Mouse (Mus musculus) ES-E14 (cell line): ENCODE measurements around the gene Slc52a3. TPM values are rescaled to one million over a fixed set of nuclear protein-coding genes. Genes with fewer than 3 reads are reported as not detected.

ENCODE experiments used
- DNase-seq: peaks from one replicate; pipeline ENCODE4 v3.0.0-alpha.2; 2013; ENCODE audit warnings: low read depth, low spot score
- H3K27ac ChIP-seq: 2 replicates; pipeline ENCODE4 v1.5.1; 2012; ENCODE audit warnings: low read depth, mild to moderate bottlenecking, low read length, moderate library complexity, mixed read lengths; ENCODE audit not compliant: poor library complexity, insufficient read depth, severe bottlenecking
- H3K36me3 ChIP-seq: 2 replicates; pipeline ENCODE4 v1.6.1; 2012; ENCODE audit warnings: mild to moderate bottlenecking, low read length, moderate library complexity, mixed read lengths; ENCODE audit not compliant: control insufficient read depth, poor library complexity, insufficient read depth, severe bottlenecking
- H3K4me1 ChIP-seq, 2 experiments: fragments of 150-350 bp in 1 of 2; sonication (generic) in 1 of 2; 2 replicates each; pipeline ENCODE4 v1.6.1; 2012; ENCODE audit warnings: low read length in 2 of 2, mild to moderate bottlenecking in 1 of 2, mixed read lengths in 1 of 2; ENCODE audit not compliant: control insufficient read depth in 2 of 2, insufficient read depth in 2 of 2, poor library complexity in 1 of 2
- H3K4me3 ChIP-seq, 2 experiments: fragments of 150-350 bp in 1 of 2; sonication (generic) in 1 of 2; 2 replicates each; pipeline ENCODE4 v1.5.1; 2012; ENCODE audit warnings: low read length in 2 of 2, low read depth in 1 of 2, mild to moderate bottlenecking in 1 of 2, mixed read lengths in 1 of 2; ENCODE audit not compliant: insufficient read depth in 1 of 2, poor library complexity in 1 of 2, severe bottlenecking in 1 of 2
- H3K9ac ChIP-seq: 2 replicates; pipeline ENCODE4 v1.6.1; 2012; ENCODE audit warnings: low read depth, mild to moderate bottlenecking, low read length, mixed read lengths; ENCODE audit not compliant: poor library complexity, insufficient read depth, severe bottlenecking
- H3K9me3 ChIP-seq: fragments of 150-350 bp; sonication (generic); 2 replicates; pipeline ENCODE4 v1.6.1; 2012; ENCODE audit warnings: low read depth, mild to moderate bottlenecking, low read length; ENCODE audit not compliant: control insufficient read depth, insufficient read depth
- CHD2 ChIP-seq: IDR thresholded peaks from 2 replicates; pipeline ENCODE4 v1.6.1; 2014; ENCODE audit warnings: mild to moderate bottlenecking, low read depth, low read length, inconsistent platforms
- HCFC1 ChIP-seq: IDR thresholded peaks from 2 replicates; pipeline ENCODE4 v1.6.1; 2012; ENCODE audit warnings: low read length, inconsistent platforms, borderline replicate concordance; ENCODE audit not compliant: insufficient read depth
- MAFK ChIP-seq: IDR thresholded peaks from 2 replicates; pipeline ENCODE4 v1.6.1; 2014; ENCODE audit warnings: mild to moderate bottlenecking, low read depth, low read length, inconsistent platforms; ENCODE audit not compliant: insufficient read depth
- ZC3H11A ChIP-seq: IDR thresholded peaks from 2 replicates; pipeline ENCODE4 v1.6.1; 2012; ENCODE audit warnings: low read depth, mild to moderate bottlenecking, inconsistent platforms, low read length, borderline replicate concordance
- ZNF384 ChIP-seq: IDR thresholded peaks from 2 replicates; pipeline ENCODE4 v1.6.1; 2012; ENCODE audit warnings: low read depth, low read length, inconsistent platforms
- in situ Hi-C, 2 experiments: fragments of 600-800 bp; cut with MboI; formaldehyde crosslinking; loops; one replicate each; pipeline ENCODE4 v1.15.1; 2025; ENCODE audit warnings: low sequenced_read_pairs in 2 of 2, inconsistent platforms in 1 of 2; ENCODE audit not compliant: unreplicated experiment in 2 of 2
- total RNA-seq: library from RNA; depleted of rRNA; stranded (reverse); fragments of 300-350 nt; gene quantifications from 2 replicates; pipeline ENCODE4 v1.2.3, GENCODE M21; 2012

The Slc52a3 gene
- total RNA-seq, 1 experiment: 4.4 TPM

DNA sequence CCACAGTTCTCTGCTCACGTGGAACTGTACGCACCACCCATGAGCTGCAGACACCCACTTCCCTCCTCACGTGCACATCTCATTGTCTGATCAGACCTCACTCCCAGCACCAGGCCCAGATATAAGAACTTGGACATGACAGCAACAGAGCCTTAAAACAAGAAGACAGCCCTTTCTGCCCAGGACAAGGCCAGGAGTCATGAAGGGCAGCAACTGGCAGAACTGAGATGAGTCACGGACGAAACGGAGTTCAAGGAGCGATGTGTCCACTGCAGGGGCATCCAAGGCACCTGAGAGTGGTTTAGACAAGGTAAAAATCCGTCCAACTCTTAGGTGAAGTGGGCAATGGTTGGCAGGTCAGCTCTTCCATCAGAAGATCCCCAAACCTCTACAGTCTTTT lies 42.6 kb upstream of the Slc52a3 start:
- in situ Hi-C loops: no loop called here
- H3K4me3 ChIP-seq: no peak overlapping the region
- H3K27ac ChIP-seq: no peak overlapping the region
- no peaks in the 10 kb centered on the region for H3K9me3 ChIP-seq
- no peaks in the 10 kb centered on the region for H3K4me1 ChIP-seq
- DNase-seq: no peak
- TF ChIP-seq CHD2 (no peak), ZNF384 (no peak), ZC3H11A (no peak), MAFK (no peak), HCFC1 (no peak)
- H3K9ac ChIP-seq: no peak overlapping the region
- H3K36me3 ChIP-seq: no peaks in the 10 kb centered on the region

DNA sequence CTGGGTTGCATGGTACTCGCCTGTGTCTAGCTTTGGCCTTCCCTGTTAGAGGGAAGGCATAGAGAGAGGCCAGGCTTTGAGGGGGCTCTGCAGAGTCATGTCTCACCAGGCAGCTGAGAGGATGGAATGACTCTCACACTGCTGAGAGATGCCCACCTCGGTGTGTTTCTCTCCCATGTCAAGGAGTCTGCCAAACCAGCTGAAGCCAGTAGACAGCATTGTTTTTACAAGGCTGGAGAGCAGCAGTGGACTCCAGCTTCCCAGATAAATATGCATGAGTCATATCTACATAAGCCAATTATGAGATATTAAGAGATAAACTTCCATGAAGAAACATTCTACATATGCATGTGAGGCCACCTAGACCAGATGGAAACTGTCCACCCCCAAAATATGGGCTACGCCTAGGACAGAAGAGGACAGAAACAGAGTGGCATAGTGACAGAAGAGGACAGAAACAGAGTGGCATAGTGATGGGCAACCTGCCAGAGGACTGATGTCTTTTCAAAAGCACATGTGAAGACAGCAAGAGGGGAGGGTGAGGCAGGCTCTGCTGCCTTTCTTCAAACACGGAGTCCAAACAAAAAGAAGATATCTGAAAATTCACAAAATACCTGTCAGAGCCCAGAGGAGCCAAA lies 39.7 kb upstream of the Slc52a3 start:
- TF ChIP-seq ZC3H11A: no peak
- no peak for TF ChIP-seq MAFK
- TF ChIP-seq CHD2: no peak
- TF ChIP-seq HCFC1: no peak
- no peak for TF ChIP-seq ZNF384
- Histone ChIP-seq H3K4me1 (peaks cover 0 to 4% of the 10 kb centered on the region in 2 experiments; a peak in 2 of 4 replicates), H3K9ac (no peak overlapping the region), H3K27ac (no peak overlapping the region), H3K4me3 (no peak overlapping the region), H3K36me3 (no peaks in the 10 kb centered on the region), H3K9me3 (no peaks in the 10 kb centered on the region)
- no peak for DNase-seq
- in situ Hi-C loops: no loop called here

DNA sequence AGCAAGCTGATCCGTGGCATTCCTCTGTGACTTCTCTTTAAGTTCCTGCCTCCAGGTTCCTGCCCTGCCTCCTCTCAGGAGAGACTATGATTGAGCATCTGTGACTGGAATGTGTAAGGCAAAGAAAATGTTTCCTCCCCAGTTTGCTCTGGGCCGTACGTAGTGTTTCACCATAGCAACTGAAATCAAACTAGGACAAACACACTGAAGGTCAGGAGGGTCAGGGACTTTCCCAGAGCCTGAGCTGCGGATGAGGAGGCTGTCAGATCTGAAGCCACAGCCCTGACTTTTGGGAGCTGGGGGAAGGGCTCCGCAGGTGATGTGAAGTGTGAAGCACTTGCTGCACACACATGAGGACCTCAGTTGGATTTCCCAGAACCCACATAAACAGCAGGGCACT lies 37.0 kb upstream of the Slc52a3 start:
- Histone ChIP-seq H3K4me1 (peaks cover 0 to 20% of the 10 kb centered on the region in 2 experiments; a peak in 2 of 4 replicates), H3K4me3 (no peak overlapping the region), H3K27ac (no peak overlapping the region), H3K9me3 (no peaks in the 10 kb centered on the region), H3K36me3 (no peaks in the 10 kb centered on the region), H3K9ac (no peak overlapping the region)
- no peak for DNase-seq
- in situ Hi-C loops: no loop called here
- no peak for TF ChIP-seq MAFK
- TF ChIP-seq ZNF384: no peak
- no peak for TF ChIP-seq ZC3H11A
- no peak for TF ChIP-seq CHD2
- no peak for TF ChIP-seq HCFC1

DNA sequence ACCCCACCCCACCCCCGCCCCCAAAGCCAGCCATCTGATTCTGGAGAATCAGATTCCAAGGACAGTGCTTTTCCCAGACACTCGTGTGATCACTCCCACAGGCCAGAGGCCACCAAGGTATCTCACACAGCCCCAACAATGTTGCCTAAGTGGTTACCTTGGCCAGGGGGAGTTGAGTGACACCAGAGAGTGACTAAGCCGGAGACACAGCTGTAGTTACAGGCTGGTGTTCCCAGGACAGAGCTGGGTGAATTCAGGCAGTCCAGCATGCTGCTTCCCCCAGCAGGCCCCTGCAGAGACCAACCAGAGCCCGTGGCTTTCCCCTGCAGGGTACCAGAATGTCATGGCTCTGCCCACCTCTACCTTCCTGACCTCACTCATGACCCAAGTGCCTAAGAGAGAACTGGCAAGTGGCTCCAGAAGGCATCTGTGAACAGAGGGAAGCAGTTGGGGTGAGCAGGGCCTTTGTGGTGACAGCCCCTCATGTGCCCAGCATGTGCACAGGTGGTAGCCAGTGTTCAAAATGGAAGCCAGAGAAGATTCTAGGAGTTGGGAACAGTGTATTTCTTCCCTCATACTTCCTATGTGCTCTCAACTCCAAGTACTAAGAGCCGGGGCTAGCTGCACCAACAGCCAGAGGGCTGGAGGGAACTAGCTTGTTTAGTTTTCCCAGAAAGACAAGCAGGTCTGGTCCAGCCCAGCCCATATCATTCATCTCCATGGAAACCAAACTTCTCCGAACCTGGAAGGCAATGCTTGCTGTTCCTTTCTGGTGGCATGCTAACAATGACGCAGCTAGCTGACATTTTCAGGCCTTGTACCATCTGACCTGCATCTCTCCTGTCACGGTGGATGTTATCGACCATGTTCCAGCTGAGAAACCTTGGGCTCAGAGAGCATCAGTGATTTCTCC lies 34.8 kb upstream of the Slc52a3 start:
- Histone ChIP-seq H3K4me1 (peaks cover 0 to 25% of the 10 kb centered on the region in 2 experiments; a peak in 2 of 4 replicates), H3K4me3 (no peak overlapping the region), H3K9me3 (no peaks in the 10 kb centered on the region), H3K27ac (no peak overlapping the region), H3K9ac (no peak overlapping the region), H3K36me3 (no peaks in the 10 kb centered on the region)
- no peak for TF ChIP-seq HCFC1
- no peak for TF ChIP-seq ZC3H11A
- TF ChIP-seq MAFK: no peak
- no peak for TF ChIP-seq CHD2
- TF ChIP-seq ZNF384: no peak
- no peak for DNase-seq
- in situ Hi-C loops: no loop called here
